Mouse (Mus musculus) bone marrow macrophage, adult 2 months (primary cell): ENCODE data around the gene Fndc8. TPM values are rescaled to one million over a fixed set of nuclear protein-coding genes. Genes with fewer than 3 reads are reported as not detected.

Experiments used
- H3K27ac ChIP-seq: 2 replicates; pipeline ENCODE4 v1.5.1; 2012; ENCODE audit warnings: low read depth, low read length; ENCODE audit not compliant: insufficient read depth
- H3K4me1 ChIP-seq: 2 replicates; pipeline ENCODE4 v1.6.1; 2012; ENCODE audit warnings: low read length; ENCODE audit not compliant: control insufficient read depth, insufficient read depth
- H3K4me3 ChIP-seq: 2 replicates; pipeline ENCODE4 v1.5.1; 2012; ENCODE audit warnings: mild to moderate bottlenecking, low read length, moderate library complexity; ENCODE audit not compliant: insufficient read depth
- CTCF ChIP-seq: IDR thresholded peaks from 2 replicates; pipeline ENCODE4 v1.5.1; 2012; ENCODE audit warnings: low read depth, mild to moderate bottlenecking, low read length, moderate library complexity
- POLR2A ChIP-seq: IDR thresholded peaks from 2 replicates; pipeline ENCODE4 v1.6.1; 2012; ENCODE audit warnings: mild to moderate bottlenecking, low read depth, low read length, borderline replicate concordance
- polyA plus RNA-seq: library from polyadenylated mRNA; stranded (reverse); fragments of >200 nt; gene quantifications from 2 replicates; pipeline ENCODE4 v1.2.4, GENCODE M21; 2012; ENCODE audit not compliant: missing spikeins, insufficient read depth, insufficient read length

The Fndc8 gene
- polyA plus RNA-seq, 1 experiment: not detected

GRCm38 (mm10) chr11:82886559-82886958, 5.4 kb upstream of the Fndc8 start:
- Histone ChIP-seq H3K27ac (no peak overlapping the region), H3K4me3 (no peak overlapping the region), H3K4me1 (no peaks in the 10 kb centered on the region)
- TF ChIP-seq CTCF: no peak
- no peak for TF ChIP-seq POLR2A

GRCm38 (mm10) chr11:82888491-82888946, 3.4 kb upstream of the Fndc8 start:
- Histone ChIP-seq H3K27ac (no peak overlapping the region), H3K4me1 (no peaks in the 10 kb centered on the region), H3K4me3 (no peak overlapping the region)
- TF ChIP-seq CTCF: no peak
- TF ChIP-seq POLR2A: no peak

- Histone ChIP-seq H3K27ac (peak overlapping the region; percentile 40), H3K4me1 (no peaks in the 10 kb centered on the region), H3K4me3 (peak overlapping the region; percentile 89)
- no peak for TF ChIP-seq POLR2A
- no peak for TF ChIP-seq CTCF
Measured at GRCm38 (mm10) chr11:82889524-82890341, 2.2 kb upstream of the Fndc8 start.

- Histone ChIP-seq H3K4me1 (no peaks in the 10 kb centered on the region), H3K27ac (peak within 1 kb of the TSS; percentile 40), H3K4me3 (peak within 1 kb of the TSS; percentile 89)
- TF ChIP-seq CTCF: peak; percentile 51
- TF ChIP-seq POLR2A: no peak
Measured at GRCm38 (mm10) chr11:82890342-82890762, 1.6 kb upstream of the Fndc8 start, which contains the start of gene Rad51d. Gene Rad51d, minus strand, starts transcription at chr11:82890614.

GRCm38 (mm10) chr11:82897478-82897877, 5.6 kb downstream of the Fndc8 start:
- Histone ChIP-seq H3K27ac (no peak overlapping the region), H3K4me3 (no peak overlapping the region), H3K4me1 (no peaks in the 10 kb centered on the region)
- TF ChIP-seq CTCF (no peak), POLR2A (no peak)

GRCm38 (mm10) chr11:82899720-82900119, 7.8 kb downstream of the Fndc8 start:
- no peak for TF ChIP-seq POLR2A
- no peak for TF ChIP-seq CTCF
- H3K27ac ChIP-seq: no peak overlapping the region
- no peaks in the 10 kb centered on the region for H3K4me1 ChIP-seq
- H3K4me3 ChIP-seq: no peak overlapping the region

- no peak for TF ChIP-seq POLR2A
- no peak for TF ChIP-seq CTCF
- Histone ChIP-seq H3K27ac (no peak overlapping the region), H3K4me1 (0 out of 2 replicates have a peak, but pooled peaks cover 5% of the 10 kb centered on the region), H3K4me3 (no peak overlapping the region)
Measured at GRCm38 (mm10) chr11:82901606-82902310, 9.8 kb downstream of the Fndc8 start.

GRCm38 (mm10) chr11:82904952-82905351, 13.0 kb downstream of the Fndc8 start:
- no peak overlapping the region for H3K4me3 ChIP-seq

GRCm38 (mm10) chr11:82905816-82906215, 13.9 kb downstream of the Fndc8 start:
- no peak overlapping the region for H3K4me3 ChIP-seq
- no peak overlapping the region for H3K27ac ChIP-seq
- TF ChIP-seq POLR2A (no peak), CTCF (no peak)
- H3K4me1 ChIP-seq: peaks cover 13% of the 10 kb centered on the region

More at GRCm38 (mm10) chr11:82904952-82905351, 13.0 kb downstream of the Fndc8 start:
- no peak for TF ChIP-seq CTCF
- TF ChIP-seq POLR2A: no peak
- Histone ChIP-seq H3K27ac (no peak overlapping the region), H3K4me1 (peaks cover 13% of the 10 kb centered on the region)
